Mouse (Mus musculus) megakaryocyte progenitor cell, adult 5-6 weeks (primary cell): ENCODE results near the gene Zfp148. TPM values are rescaled to one million over a fixed set of nuclear protein-coding genes. Genes with fewer than 3 reads are reported as not detected.
A peak's percentile ranks its signal among the peaks of the same experiment; 100 is the strongest.
"Not testable (repeated sequence)": the region's sequence is repeated elsewhere in the genome, so short reads cannot be mapped to it uniquely, and the experiment has no call there.

Experiments used
- ATAC-seq: replicated peaks from 2 replicates; pipeline ENCODE4 v1.8.0; 2016; ENCODE audit warnings: mild to moderate bottlenecking, moderate TSS enrichment, inconsistent platforms; ENCODE audit not compliant: poor library complexity
- total RNA-seq, 2 experiments: library from RNA; stranded (forward) in 1 of 2; stranded (reverse) in 1 of 2; fragments of 157-497, 149-512 nt in 1 of 2; fragments of 200-1000 nt in 1 of 2; gene quantifications; 2 replicates each; pipeline versions ENCODE4 v1.2.3 to v1.2.4; 2015 to 2017

Zfp148 gene
- total RNA-seq, 2 experiments from 2014 or later = 29.4 to 73.5 TPM

DNA sequence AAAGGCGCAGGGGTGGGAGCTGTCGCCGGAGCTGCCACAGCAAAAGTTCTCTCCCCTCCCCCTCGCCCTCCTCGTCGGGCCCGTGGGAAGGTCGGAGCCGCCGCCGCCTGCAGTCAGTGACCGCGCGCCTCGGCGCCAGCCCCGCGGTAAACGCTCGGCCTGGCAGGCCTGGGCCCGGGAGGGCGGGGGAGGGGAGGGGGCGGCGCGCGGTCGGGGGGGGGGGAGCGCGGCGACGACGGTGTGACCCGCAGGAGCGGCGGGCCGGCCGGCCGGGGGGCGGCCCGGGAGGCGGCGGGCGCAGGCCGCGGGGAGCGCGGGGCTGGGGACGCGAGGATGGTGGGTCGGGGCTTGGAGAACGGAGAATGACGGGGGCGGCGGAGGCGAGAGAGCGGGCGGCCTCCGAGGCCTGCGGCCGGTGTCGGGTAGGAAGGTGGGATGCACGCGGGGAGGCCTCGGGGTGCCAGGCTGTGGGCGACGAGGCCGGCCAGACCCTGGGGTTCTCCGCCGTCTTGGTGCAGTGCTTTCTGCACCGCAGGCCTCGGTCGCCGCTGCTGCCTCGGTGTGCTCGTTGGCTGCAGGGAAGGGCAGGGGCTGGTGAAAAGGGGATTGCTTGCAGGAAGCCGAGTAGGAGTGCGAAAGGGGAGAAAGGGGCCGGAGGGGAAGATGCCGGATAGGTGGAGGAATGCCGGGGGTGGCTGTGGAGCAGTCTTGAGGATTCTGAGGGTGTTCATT lies 412 bp downstream of the Zfp148 start:
- peak; percentile 22 for ATAC-seq

DNA sequence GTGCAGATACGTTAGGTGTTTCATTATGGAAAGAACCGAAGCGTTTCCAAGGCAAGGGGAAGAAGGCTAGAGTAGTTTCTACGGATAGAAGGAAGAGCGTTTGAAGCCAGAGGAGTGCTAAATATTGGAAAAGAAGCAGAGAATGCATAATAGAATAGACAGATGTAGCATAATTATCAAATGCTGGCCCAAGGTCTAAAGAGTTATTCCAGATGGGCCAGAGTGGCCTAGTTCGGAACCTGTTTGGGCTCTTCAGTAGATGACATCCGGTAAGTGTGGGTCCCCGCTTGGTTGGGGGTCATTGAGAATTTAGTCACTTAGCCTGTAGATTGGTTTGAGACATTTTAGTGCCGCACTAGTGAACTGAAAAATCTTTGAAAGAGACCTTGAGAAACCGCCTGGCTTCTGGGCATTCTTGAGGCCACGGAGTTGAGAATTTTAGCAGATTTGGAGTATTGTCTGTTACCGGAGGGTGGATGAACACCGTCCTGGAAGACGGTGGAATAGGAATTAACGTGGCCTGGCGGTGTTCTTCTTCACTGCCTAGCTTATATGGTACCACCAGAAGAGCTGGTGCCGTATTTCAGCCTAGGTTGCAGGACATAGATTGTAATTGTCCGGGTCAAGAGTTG lies 1.1 kb downstream of the Zfp148 start:
- no peak for ATAC-seq

DNA sequence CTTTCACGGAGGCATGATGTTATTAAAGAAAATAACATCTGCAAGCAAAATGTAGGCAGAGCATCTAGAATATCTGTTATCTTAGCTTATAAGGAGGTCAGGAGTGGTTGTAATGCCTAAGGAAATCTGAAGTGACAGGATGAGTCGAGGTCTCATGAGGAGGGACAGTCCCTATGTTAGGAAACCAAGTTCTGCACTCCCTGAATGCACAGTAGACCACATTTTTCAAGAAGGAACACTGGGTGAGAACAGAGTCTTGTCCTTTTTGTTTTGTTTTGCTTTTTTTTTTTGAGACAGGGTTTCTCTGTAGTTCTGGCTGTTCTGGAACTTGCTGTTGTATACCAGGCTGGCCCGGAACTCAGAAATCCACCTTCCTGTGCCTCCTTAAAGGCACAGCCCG lies 1.7 kb downstream of the Zfp148 start:
- no peak for ATAC-seq

DNA sequence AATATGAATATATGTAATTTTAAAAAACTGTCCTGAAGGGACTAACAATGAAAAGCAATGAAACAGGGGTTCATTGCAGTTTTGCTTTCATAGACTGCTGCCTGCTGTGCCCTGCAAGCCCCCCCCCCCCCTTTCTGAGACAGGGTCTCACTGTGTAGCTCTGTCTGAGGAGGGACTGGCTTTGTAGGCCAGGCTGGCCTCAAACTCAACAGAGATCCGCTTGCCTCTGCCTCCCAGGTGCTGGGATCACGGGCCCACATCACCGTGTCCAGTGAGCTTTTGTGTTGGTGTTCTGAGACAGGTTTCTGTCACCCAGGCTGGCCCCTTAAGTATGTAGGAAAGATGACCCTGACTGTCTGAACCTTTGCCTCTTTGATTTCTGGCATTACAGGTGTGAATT lies 2.9 kb downstream of the Zfp148 start:
- no peak for ATAC-seq

DNA sequence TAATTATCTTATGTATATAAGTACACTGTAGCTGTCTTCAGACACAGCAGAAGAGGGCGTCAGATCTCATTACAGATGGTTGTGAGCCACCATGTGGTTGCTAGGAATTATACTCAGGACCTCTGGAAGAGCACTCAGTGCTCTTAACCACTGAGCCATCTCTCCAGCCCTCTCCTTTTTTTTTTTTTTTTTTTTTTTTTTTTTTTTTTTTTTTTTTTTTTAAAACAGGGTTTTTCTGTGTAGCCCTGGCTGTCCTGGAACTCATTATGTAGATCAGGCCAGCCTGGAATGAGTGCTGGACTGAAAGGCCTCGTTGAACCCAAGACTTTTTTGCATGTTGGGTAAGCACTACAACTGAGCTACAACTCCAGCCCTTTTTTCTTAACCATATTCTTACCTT lies 3.4 kb downstream of the Zfp148 start:
- ATAC-seq = not testable (repeated sequence)

DNA sequence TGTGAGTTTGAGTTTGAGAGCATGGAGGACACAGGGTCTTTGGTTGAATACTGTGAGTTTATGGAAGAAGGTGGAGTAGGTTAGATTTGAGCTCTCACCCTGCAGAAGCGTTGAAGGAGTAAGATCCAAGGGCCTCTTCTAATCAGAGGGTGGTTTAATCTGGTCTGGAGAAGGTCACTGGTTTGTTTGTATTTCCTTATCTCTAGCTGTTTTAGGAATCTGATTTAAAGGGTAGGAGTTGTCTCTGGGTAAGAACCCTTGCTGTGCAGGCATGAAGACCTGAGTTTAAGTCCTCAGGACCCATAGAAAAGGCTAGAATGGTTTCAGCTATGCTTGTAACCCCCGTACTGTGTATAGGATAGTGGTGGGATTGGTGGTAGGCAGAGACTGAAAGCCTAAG lies 6.4 kb downstream of the Zfp148 start:
- ATAC-seq = no peak

DNA sequence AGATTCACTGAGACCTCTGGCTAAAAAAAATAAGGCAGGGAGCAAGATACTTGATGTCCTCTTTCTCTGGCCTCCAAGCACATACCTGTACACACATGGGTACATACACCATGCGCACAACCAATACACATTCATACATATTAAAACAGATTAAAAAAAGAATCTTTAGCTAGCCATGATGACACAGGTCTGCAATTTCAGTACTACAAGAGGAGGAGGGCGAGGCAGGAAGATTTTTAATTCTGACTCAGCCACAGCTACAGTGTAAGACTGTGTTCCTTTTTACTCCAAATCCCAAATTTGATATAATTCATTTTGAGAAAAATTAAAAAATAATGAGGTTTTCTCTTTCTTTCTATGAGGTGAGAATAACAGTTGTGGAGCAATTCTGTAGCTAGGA lies 6.8 kb downstream of the Zfp148 start:
- ATAC-seq = no peak

DNA sequence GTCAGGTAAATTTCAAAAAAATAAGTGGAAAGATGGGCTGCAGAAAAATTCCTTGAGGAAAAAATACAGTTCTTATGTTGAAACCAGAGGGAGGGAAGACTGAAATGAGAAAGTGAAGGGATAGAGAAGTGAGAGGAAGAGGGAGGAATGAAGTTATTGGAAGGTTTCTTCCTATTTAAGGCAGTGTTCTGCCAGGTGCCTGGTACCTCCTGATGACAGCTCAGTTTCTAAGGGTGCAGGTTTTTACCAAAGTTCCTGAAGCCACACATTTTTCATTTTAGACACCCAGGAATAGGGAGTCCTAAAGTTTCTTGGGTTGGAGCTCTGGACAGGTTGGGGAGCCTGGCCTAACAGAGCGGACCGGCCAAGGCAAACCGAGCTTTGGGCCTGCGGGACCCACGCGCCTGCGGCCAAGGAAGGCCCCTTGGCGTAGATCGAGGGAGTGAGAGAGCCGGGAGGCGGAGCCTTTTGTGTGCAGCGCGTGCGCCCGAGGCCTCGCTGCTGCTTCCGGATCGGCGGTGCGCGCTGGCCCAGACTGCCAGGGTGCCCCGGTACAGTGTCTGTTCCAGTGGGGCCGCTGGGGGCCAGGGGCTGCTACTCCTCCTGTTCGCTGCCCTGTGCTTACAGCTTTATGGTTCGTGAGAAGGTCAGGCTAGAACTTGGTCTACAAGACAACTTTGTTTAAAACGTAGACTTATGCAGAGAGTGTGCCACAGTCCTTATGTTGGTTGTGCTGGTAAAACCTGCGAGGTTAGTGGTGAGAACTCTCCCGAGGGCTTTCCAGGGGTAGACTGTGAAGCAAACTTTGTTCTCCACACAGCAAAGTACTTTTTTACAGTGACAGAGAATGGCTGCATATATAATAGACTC lies 19.5 kb downstream of the Zfp148 start:
- ATAC-seq = peak; percentile 99

DNA sequence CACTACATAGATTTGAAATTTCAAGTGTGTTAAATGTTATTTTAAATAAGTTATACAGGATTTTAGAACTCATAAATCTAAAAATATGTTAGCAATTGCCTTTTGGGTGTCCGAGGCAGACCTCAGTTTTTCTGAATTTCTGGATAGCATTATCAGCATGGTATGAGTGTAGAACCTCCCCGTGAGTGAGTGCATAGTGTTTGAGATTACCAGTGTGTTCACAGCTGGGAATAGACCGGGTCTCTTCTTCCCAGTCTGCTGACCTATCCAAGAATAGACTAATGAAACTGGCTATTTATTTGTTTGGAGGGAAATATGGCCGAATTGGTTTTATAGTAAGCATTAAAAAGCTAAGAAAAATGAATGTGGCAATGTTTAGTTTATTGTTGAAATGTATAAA lies 20.3 kb downstream of the Zfp148 start:
- 0 out of 2 replicates have a peak, but pooled peaks have one; percentile 25 for ATAC-seq

DNA sequence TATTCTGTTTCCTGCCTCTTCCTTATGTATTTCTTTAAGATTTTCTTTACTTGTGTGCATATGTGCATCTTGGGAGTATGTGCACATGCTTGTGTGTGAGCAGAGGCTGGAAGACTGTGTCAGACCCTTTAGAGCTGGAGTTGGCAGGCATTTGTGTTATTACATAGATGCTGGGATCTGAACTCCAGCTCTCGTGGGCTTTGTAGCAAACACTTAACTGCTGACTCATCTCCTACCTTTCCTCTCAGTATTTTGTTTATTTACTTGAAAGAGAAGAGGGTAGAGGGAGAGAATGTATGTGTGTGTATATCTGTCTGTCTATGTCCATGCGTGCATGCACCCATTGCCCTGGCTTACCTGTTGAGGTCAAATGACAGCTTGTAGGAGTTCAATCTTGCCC lies 22.6 kb downstream of the Zfp148 start:
- no peak for ATAC-seq

DNA sequence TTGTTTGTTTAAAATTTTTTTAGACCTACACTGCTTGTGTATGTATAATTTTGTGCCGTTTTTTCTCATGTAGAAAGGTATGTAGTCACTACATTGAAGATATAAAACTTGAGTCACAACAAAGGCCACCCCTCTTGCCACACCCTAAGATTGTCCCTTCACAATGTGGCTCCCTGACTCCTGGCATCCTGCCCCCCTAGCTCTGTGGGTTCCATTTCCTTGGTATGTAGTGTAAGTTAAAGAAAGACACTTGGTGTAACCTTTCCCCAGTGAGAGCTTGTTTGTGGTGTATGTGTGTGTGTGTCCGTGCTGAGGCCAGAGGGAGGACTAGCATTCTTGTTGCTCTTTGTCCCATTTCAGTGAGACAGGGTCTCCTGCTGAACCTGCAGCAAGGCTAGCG lies 23.4 kb downstream of the Zfp148 start:
- no peak for ATAC-seq

DNA sequence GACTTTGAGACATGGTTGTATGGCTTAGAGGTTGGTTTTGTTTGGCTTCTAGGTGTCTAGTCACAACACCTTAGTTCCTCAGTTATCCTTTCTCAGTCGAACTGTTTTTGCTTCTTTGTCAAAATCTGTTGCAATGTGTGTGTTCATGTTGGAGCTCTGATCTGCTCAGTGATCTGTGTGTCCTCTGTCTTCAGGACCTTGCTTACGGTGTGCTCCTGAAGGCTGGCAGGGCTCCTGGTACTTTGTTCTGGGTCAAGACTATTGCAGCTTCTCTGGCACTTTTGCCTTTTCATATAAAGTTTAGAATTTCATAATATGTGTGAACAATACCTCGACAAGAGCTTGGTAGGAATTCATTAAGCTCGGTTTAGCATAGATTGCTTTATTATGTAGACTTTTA lies 24.9 kb downstream of the Zfp148 start:
- no peak for ATAC-seq

DNA sequence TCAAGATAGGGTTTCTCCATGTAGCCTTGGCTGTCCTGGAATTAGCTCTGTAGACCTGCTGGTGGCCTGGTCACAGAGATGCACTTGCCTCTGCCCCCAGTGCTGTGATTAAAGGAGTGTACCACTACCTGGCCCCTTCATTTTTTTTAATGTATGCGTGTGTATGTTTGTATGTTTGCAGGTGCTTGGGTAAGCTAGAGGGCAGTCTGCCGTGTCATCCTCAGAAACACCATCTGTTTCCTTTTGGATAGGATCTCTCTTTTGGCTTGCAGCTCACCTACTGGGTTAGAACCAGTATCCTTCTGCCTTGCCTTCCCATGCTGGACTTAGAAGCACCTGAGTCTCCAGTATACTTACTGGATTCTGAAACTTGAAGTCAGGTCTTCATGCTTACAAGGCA lies 29.5 kb downstream of the Zfp148 start:
- ATAC-seq = no peak

DNA sequence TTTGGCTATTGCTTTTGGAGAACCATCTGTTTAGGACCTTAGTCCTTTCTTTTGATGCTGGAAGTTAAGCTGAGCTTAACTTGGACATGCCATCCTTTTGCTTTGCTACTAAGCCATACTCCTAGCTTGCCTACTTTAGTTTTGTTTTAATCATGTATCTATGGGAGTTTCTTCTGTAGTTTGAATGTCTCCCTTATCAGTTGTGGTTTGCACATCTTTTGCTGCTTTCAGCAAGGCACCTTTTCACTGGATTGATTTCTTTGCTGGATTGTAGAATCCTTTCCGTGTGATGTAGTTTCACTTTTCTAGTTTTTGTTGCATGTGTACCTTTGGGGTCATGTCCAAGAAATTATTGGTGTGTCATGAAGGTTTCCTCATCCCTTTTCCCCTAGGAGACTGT lies 30.0 kb downstream of the Zfp148 start:
- no peak for ATAC-seq

DNA sequence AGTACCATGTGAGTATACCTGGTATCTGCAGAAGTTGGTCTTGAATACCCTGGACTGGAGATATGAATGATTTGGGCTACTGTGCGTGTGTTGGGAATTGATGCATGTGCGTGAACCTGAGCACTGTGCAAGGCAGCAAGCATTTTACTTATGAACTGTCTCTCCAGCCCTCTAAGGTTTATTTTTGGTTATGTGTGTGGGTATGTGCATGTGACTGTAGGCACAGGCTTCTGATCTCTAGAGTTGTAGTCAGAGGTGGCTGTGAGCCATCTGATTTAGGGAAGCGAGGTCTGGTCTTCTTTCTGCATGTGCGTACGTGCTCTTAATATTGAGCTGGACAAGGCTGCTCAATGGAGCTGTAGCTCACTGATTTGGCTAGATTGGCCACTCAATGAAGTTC lies 33.6 kb downstream of the Zfp148 start:
- ATAC-seq = 0 out of 2 replicates have a peak, but pooled peaks have one; percentile 11

DNA sequence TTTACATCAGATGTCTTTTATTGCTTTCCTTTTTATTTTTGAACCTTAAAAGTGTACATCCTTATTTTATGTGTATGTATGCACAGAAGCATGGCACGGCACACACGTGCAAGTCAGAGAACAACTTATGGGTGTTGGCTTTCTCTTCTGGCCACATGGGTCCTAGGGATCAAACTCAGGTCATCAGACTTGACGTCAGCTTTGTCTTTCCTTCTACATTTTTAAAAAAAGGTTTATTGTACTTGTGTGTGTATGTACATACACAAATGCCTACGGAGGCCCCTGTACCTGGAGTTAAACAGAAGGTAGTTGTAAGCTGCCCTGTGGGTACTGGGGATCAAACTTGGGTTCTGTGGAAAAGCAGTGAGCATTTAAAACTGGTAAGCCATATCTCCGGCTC lies 35.0 kb downstream of the Zfp148 start:
- no peak for ATAC-seq

DNA sequence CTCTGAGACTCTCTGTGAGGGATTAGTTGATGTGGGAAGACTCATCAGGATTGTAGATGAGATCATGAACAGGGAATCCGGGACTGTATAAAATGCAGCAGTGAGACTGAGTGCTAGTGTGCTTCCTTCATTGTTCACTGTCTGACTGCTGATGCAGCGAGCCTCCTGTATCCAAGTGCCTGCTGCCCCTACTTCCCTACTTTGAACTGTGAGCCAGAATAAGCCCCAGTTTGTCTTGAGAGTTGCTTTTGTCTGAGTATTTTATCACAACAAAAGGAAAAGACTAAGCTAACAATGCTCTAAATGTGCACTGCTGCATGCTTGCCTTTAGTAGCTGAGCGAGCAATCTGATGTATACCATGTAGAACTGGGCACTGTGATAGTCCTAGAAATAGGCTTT lies 47.7 kb downstream of the Zfp148 start:
- ATAC-seq = no peak

DNA sequence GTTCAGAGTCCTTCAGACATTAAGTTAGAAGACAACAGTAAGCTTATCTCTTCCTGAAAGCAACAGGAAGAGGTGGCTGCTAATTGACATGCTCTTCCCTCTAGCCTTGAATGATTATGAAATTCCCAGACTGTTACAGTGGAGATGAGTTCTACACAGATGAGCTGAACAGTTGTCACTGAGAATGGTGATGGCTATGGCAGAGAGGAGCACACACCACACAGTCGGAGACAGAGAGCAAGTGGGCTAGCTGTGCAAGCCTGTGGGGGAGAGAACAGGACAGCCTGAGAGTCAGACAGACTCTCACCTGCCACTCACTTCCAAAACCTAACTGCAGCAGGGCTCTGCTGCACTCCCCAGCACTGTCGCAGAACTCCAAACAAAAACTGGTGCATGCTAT lies 51.0 kb downstream of the Zfp148 start:
- no peak for ATAC-seq

DNA sequence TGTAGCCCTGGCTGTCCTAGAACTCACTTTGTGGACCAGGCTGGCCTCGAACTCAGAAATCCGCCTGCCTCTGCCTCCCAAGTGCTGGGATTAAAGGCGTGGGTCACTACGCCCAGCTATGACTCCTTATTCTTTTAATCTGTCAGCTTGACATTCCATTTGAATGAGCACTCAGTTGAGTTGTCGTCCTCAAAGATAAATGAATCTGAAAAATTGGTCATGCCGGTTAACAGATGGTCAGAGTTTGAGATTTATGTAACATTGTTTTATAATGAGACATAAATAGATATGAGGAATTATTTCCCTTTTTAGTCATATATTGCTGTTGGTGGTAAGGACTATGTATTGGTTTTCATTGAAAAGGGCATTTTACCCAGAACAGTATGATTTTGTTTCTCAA lies 60.4 kb downstream of the Zfp148 start:
- ATAC-seq = no peak

DNA sequence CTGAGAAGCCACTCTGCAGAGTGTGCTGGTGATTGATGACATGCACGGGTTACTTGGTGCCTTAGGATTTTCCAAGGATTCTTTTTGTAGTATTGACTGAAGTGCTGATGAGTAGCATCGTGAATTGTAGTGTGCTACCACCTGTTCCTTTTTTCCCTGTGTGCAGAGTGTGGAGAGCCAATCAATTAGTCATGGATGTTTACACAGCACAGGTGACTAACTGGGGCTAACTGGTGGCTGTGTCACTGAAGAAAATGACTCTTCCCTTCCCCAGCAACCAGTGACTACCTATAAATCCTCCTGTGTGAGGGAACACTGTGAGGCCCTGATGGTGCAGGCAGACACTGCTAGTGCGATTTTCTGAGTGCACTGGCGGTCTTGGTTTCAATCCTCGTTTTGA lies 66.2 kb downstream of the Zfp148 start:
- no peak for ATAC-seq

DNA sequence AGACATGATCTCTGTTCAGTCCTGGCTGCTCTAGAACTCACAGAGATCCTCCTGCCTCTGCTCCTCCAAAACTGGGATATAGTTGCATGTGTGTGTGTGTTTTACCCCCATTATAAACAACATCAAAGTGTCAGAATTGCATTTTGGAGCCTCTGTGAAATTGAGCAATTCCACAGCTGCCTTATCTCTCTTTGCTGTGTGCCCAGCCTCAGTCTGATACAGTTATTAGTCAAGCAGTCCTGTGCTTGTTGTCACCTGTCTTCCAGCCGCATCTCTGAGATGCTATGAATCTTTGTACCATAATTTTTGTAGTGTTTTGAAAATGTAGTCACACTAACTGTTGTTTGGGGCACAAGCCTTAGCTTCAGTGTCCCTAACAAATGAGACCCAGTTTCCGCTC lies 73.2 kb downstream of the Zfp148 start:
- peak; percentile 50; the same call in 1 of the 2 replicates for ATAC-seq

DNA sequence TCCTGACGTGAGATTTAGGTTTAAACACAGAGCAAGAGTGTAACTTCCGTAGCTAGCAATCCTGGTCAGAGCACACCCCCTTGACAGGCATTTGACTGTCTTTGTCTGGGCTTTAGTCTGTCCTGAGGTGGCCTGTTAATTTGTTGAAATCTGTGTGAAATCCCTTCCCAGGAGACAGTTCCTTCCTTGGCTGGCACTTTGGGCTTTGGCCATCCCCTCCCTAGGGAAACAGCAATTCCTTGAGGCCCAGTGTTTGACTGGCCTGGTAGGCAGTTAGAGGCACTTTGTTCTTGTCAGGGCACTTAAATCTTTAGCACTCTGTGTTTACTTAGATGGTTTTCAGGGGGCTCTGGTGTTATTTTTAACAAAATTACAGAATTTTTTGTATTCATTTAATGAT lies 73.7 kb downstream of the Zfp148 start:
- no peak for ATAC-seq
